Mouse (Mus musculus) brain, adult 2 months (tissue): ENCODE data around the gene Cpne4.

Source experiments
- DNase-seq: peaks from one replicate; pipeline ENCODE4 v3.0.0; 2011; ENCODE audit warnings: low read depth, low spot score

The Cpne4 gene

GRCm38 (mm10) chr9:104546986-104547385 lies at the start of gene Cpne4:
Gene Cpne4, plus strand, starts transcription at chr9:104547286.
- DNase-seq = no peak

- DNase-seq = no peak
These were observed 31.9 kb upstream of the Cpne4 start for GRCm38 (mm10) chr9:104515187-104515586.

- no peak for DNase-seq
These were observed 11.6 kb upstream of the Cpne4 start for GRCm38 (mm10) chr9:104535508-104535907.

- peak; percentile 57 for DNase-seq
These were observed 18.7 kb downstream of the Cpne4 start for GRCm38 (mm10) chr9:104565815-104566214.

GRCm38 (mm10) chr9:104566468-104566867 lies 19.4 kb downstream of the Cpne4 start:
- peak; percentile 55 for DNase-seq

GRCm38 (mm10) chr9:104567096-104567495 lies 20.0 kb downstream of the Cpne4 start:
- DNase-seq = peak; percentile 51

GRCm38 (mm10) chr9:104569480-104570167 lies 22.5 kb downstream of the Cpne4 start:
- peak; percentile 88 for DNase-seq

- DNase-seq = no peak
These were observed 25.8 kb downstream of the Cpne4 start for GRCm38 (mm10) chr9:104572856-104573255.

- peak; percentile 82 for DNase-seq
These were observed 27.4 kb downstream of the Cpne4 start for GRCm38 (mm10) chr9:104574476-104574875.

GRCm38 (mm10) chr9:104581921-104582624 lies 35.0 kb downstream of the Cpne4 start:
- no peak for DNase-seq

- no peak for DNase-seq
These were observed 35.6 kb downstream of the Cpne4 start for GRCm38 (mm10) chr9:104582675-104583074.

GRCm38 (mm10) chr9:104594550-104594949 lies 47.5 kb downstream of the Cpne4 start:
- peak; percentile 42 for DNase-seq

- no peak for DNase-seq
These were observed 47.9 kb downstream of the Cpne4 start for GRCm38 (mm10) chr9:104594979-104595378.

- DNase-seq = peak; percentile 80
These were observed 65.4 kb downstream of the Cpne4 start for GRCm38 (mm10) chr9:104612523-104612922.

- peak; percentile 37 for DNase-seq
These were observed 69.6 kb downstream of the Cpne4 start for GRCm38 (mm10) chr9:104616691-104617090.

GRCm38 (mm10) chr9:104623564-104623963 lies 76.5 kb downstream of the Cpne4 start:
- no peak for DNase-seq

- DNase-seq = peak; percentile 45
These were observed 80.7 kb downstream of the Cpne4 start for GRCm38 (mm10) chr9:104627816-104628215.

- no peak for DNase-seq
These were observed 82.2 kb downstream of the Cpne4 start for GRCm38 (mm10) chr9:104629282-104629681.

- peak; percentile 35 for DNase-seq
These were observed 99.4 kb downstream of the Cpne4 start for GRCm38 (mm10) chr9:104646348-104646994.

GRCm38 (mm10) chr9:104652691-104653261 lies 105.7 kb downstream of the Cpne4 start:
- peak; percentile 17 for DNase-seq

GRCm38 (mm10) chr9:104659758-104660157 lies 112.7 kb downstream of the Cpne4 start:
- DNase-seq = no peak

GRCm38 (mm10) chr9:104676665-104677064 lies 129.6 kb downstream of the Cpne4 start:
- peak; percentile 49 for DNase-seq
